Mouse (Mus musculus) lung, embryonic 14.5 days (tissue): ENCODE measurements at regions not wholly inside any gene's neighbourhood (a gene's known extent, or its start where the extent isn't known, plus 50 kb on each side); places are given as distances from the start of the nearest gene placed in this dataset.

Experiments used
- ATAC-seq: fragments of 200-750 bp; cut with Nextera tagmentation; 2 replicates; pipeline ENCODE4 v1.8.0; 2017; ENCODE audit warnings: mild to moderate bottlenecking, moderate TSS enrichment, moderate library complexity; ENCODE audit not compliant: insufficient read depth
- DNase-seq: peaks from one replicate; pipeline ENCODE4 v3.0.0-alpha.2; 2015
- H3K27ac ChIP-seq: fragments of 300-500 bp; sonication (generic); 2 replicates; pipeline ENCODE4 v1.5.1; 2014; ENCODE audit warnings: low read depth, mild to moderate bottlenecking, moderate library complexity
- H3K27me3 ChIP-seq: fragments of 300-500 bp; sonication (generic); 2 replicates; pipeline ENCODE4 v1.6.1; 2014; ENCODE audit warnings: low read length, control low read depth; ENCODE audit not compliant: insufficient read depth
- H3K36me3 ChIP-seq: fragments of 300-500 bp; sonication (generic); 2 replicates; pipeline ENCODE4 v1.6.1; 2014; ENCODE audit warnings: control low read depth; ENCODE audit not compliant: insufficient read depth
- H3K4me1 ChIP-seq: fragments of 300-500 bp; sonication (generic); 2 replicates; pipeline ENCODE4 v1.6.1; 2014; ENCODE audit warnings: antibody characterized with exemption, control low read depth; ENCODE audit not compliant: insufficient read depth
- H3K4me2 ChIP-seq: fragments of 300-500 bp; sonication (generic); 2 replicates; pipeline ENCODE4 v1.6.1; 2014; ENCODE audit warnings: mild to moderate bottlenecking
- H3K4me3 ChIP-seq: fragments of 300-500 bp; sonication (generic); 2 replicates; pipeline ENCODE4 v1.5.1; 2014; ENCODE audit warnings: low read depth, low read length
- H3K9ac ChIP-seq: fragments of 300-500 bp; sonication (generic); 2 replicates; pipeline ENCODE4 v1.6.1; 2014
- H3K9me3 ChIP-seq: fragments of 300-500 bp; sonication (generic); 2 replicates; pipeline ENCODE4 v1.6.1; 2016; ENCODE audit warnings: low read depth, low read length, control low read depth
- CTCF ChIP-seq: IDR thresholded peaks from 2 replicates; pipeline ENCODE4 v1.5.1; 2016; ENCODE audit warnings: antibody characterized with exemption, low read depth
- WGBS: fragments of 180-500 bp; shearing (Covaris S2); extraction: QIAGEN DNeasy Blood & Tissue Kit; methylation state at CpG from one replicate; pipeline ENCODE4 v1.1.7; 2014; 5-methylcytosine and 5-hydroxymethylcytosine counted together

GRCm38 (mm10) chr16:12359116-12359515 is 375.2 kb downstream of the Shisa9 start:
- Histone ChIP-seq H3K9ac (no peak overlapping the region), H3K4me3 (no peak overlapping the region), H3K4me2 (no peak overlapping the region), H3K4me1 (no peaks in the 10 kb centered on the region), H3K27me3 (no peaks in the 10 kb centered on the region), H3K9me3 (no peaks in the 10 kb centered on the region), H3K36me3 (no peaks in the 10 kb centered on the region), H3K27ac (no peak overlapping the region)
- DNase-seq (peak; percentile 87), ATAC-seq (no peak)
- WGBS = 23% methylated on average over 5 of the region's 5 CpGs
- TF ChIP-seq CTCF = no peak

GRCm38 (mm10) chr16:12389545-12389944 is 405.6 kb downstream of the Shisa9 start:
- no peak overlapping the region for H3K9ac ChIP-seq
- no peak for ATAC-seq
- no peaks in the 10 kb centered on the region for H3K36me3 ChIP-seq
- H3K4me2 ChIP-seq = no peak overlapping the region
- TF ChIP-seq CTCF = no peak
- H3K4me1 ChIP-seq = no peaks in the 10 kb centered on the region
- DNase-seq = no peak
- H3K4me3 ChIP-seq = no peak overlapping the region
- WGBS = 83% methylated on average over 4 of the region's 4 CpGs
- H3K9me3 ChIP-seq = no peaks in the 10 kb centered on the region
- H3K27me3 ChIP-seq = no peaks in the 10 kb centered on the region
- no peak overlapping the region for H3K27ac ChIP-seq

- H3K9ac ChIP-seq = no peak overlapping the region
- no peak for TF ChIP-seq CTCF
- H3K27ac ChIP-seq = no peak overlapping the region
- WGBS = 13% methylated on average over 4 of the region's 4 CpGs
- H3K36me3 ChIP-seq = no peaks in the 10 kb centered on the region
- peak; percentile 66; the same call in 1 of the 2 replicates for ATAC-seq
- no peak overlapping the region for H3K4me3 ChIP-seq
- DNase-seq = peak; percentile 58
- H3K4me2 ChIP-seq = no peak overlapping the region
- no peaks in the 10 kb centered on the region for H3K27me3 ChIP-seq
- peaks cover 6% of the 10 kb centered on the region; the same call in 1 of the 2 replicates for H3K4me1 ChIP-seq
- H3K9me3 ChIP-seq = no peaks in the 10 kb centered on the region
Observed at GRCm38 (mm10) chr16:12435697-12436221, 451.8 kb downstream of the Shisa9 start.

GRCm38 (mm10) chr16:12438622-12439021 is 454.7 kb downstream of the Shisa9 start:
- Histone ChIP-seq H3K27ac (no peak overlapping the region), H3K4me2 (no peak overlapping the region), H3K27me3 (no peaks in the 10 kb centered on the region), H3K4me1 (peaks cover 6% of the 10 kb centered on the region; the same call in 1 of the 2 replicates), H3K36me3 (no peaks in the 10 kb centered on the region), H3K9ac (no peak overlapping the region), H3K4me3 (no peak overlapping the region), H3K9me3 (no peaks in the 10 kb centered on the region)
- no peak for DNase-seq
- 85% methylated on average over 3 of the region's 3 CpGs for WGBS
- TF ChIP-seq CTCF = no peak
- no peak for ATAC-seq

GRCm38 (mm10) chr16:12454791-12455190 is 470.9 kb downstream of the Shisa9 start:
- Histone ChIP-seq H3K36me3 (no peaks in the 10 kb centered on the region), H3K4me2 (no peak overlapping the region), H3K9me3 (no peaks in the 10 kb centered on the region), H3K27me3 (no peaks in the 10 kb centered on the region), H3K4me3 (no peak overlapping the region), H3K4me1 (no peaks in the 10 kb centered on the region), H3K27ac (no peak overlapping the region), H3K9ac (no peak overlapping the region)
- DNase-seq = no peak
- no peak for ATAC-seq
- WGBS = 77% methylated on average over 4 of the region's 4 CpGs
- no peak for TF ChIP-seq CTCF
